Mouse (Mus musculus): ENCODE data around the gene Unc93b1.

DNA sequence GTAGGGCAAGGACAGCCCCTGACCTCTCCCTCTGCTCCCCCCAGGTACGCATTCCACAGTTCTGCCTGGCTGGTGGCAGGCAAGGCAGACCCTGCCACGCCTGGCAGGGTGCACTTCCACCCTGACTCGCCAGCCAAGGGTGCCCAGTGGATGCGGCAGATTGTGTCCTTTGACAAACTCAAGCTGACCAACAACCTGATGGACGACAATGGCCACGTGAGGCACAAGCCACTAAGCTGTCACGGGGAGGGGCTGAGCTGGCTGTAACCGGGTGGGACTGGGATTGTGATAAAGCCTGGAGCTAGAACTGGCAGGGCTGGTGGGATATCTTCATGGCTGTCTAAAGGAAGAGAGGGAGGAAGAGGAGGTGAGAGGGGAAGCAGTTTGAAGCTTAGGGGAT, 62.2 kb downstream of the Unc93b1 start:
- no peak for TF ChIP-seq CTCF (IDR thresholded peaks at IDR 0.05; ENCODE audit: low read depth)
- TF ChIP-seq EP300 (IDR thresholded peaks at IDR 0.05; ENCODE audit: low read depth), result no peak
